Mouse (Mus musculus) lung, adult 2 months (tissue): Measurements from ENCODE around the gene Gm39653.

Experiments
- CTCF ChIP-seq: fragments of 200-500 bp; IDR thresholded peaks from 2 replicates; pipeline ENCODE4 v1.5.1; 2011; ENCODE audit warnings: mild to moderate bottlenecking, low read length, control low read depth; ENCODE audit not compliant: insufficient read depth
- POLR2A ChIP-seq: fragments of 200-500 bp; IDR thresholded peaks from 2 replicates; pipeline ENCODE4 v1.6.1; 2011; ENCODE audit warnings: low read depth, mild to moderate bottlenecking, control low read depth, low read length, borderline replicate concordance; ENCODE audit errors: extremely low read depth

- TF ChIP-seq CTCF (no peak), POLR2A (no peak)
These were observed 50.3 kb downstream of the Gm39653 start for GRCm38 (mm10) chr1:63666089-63666488.
